Mouse (Mus musculus): Measurements from ENCODE around the gene Ccs. TPM values are rescaled to one million over a fixed set of nuclear protein-coding genes. Genes with fewer than 3 reads are reported as not detected.

Ccs gene
- polyA plus RNA-seq, 1 experiment from 2014 or later: 47.7 TPM

- DNase-seq (peak; percentile 84), ATAC-seq (ENCODE audit: insufficient read depth) (peak; percentile 78)
- 2% methylated on average over 45 of the region's 45 CpGs for WGBS
- Histone ChIP-seq H3K36me3 (ENCODE audit: insufficient read depth) (no peaks in the 10 kb centered on the region), H3K9ac (peak within 1 kb of the TSS; percentile 62), H3K4me2 (peak within 1 kb of the TSS; percentile 96), H3K4me3 (ENCODE audit: low read depth, low read length) (peak within 1 kb of the TSS; percentile 51), H3K4me1 (ENCODE audit: insufficient read depth) (no peaks in the 10 kb centered on the region; the same call in 1 of the 2 replicates), H3K9me3 (ENCODE audit: low read depth, low read length) (no peaks in the 10 kb centered on the region), H3K27ac (ENCODE audit: low read depth) (no peak within 1 kb of the TSS), H3K27me3 (ENCODE audit: insufficient read depth, low read length) (peaks cover 7% of the 10 kb centered on the region; the same call in 1 of the 2 replicates)
- no peak for TF ChIP-seq CTCF (IDR thresholded peaks at IDR 0.05; ENCODE audit: low read depth)
These were observed 15.7 kb upstream of the Ccs start, which contains the start of gene Ctsf for GRCm38 (mm10) chr19:4854552-4855469. TSS of gene Ctsf (plus strand) at chr19:4855130.

GRCm38 (mm10) chr19:4850281-4850680, 11.1 kb upstream of the Ccs start:
- no peaks in the 10 kb centered on the region; the same call in 1 of the 2 replicates for H3K4me1 ChIP-seq (ENCODE audit: insufficient read depth)
- H3K9me3 ChIP-seq (ENCODE audit: low read depth, low read length): no peaks in the 10 kb centered on the region
- DNase-seq: no peak
- H3K4me2 ChIP-seq: no peak overlapping the region
- no peak for ATAC-seq (ENCODE audit: insufficient read depth)
- H3K27ac ChIP-seq (ENCODE audit: low read depth): no peak overlapping the region
- H3K9ac ChIP-seq: no peak overlapping the region
- no peak overlapping the region for H3K4me3 ChIP-seq (ENCODE audit: low read depth, low read length)
- peaks cover 2% of the 10 kb centered on the region; the same call in 1 of the 2 replicates for H3K27me3 ChIP-seq (ENCODE audit: insufficient read depth, low read length)
- WGBS: 37% methylated on average over 5 of the region's 5 CpGs
- no peak for TF ChIP-seq CTCF (IDR thresholded peaks at IDR 0.05; ENCODE audit: low read depth)
- no peaks in the 10 kb centered on the region for H3K36me3 ChIP-seq (ENCODE audit: insufficient read depth)

DNA sequence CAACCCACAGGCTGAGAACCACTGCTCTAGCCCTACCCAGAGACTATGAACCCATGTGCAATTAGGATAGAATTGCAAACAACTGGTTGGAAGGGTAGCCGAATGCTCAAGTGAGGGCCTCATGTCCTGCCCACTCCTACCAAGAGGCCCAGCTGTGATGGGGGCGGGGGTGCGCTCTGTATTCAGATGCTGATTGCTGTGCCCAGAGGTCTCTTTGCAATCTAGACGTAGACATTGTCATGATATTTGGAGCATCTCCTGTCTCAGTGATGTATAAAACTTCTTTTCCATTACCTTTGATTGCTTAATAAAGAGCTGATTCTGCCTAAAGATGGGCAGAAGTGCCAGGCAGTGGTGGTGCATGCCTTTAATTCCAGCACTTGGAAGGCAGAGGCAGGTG, 10.7 kb upstream of the Ccs start:
- no peak for TF ChIP-seq CTCF (IDR thresholded peaks at IDR 0.05; ENCODE audit: low read depth)
- Histone ChIP-seq H3K9me3 (ENCODE audit: low read depth, low read length) (no peaks in the 10 kb centered on the region), H3K4me1 (ENCODE audit: insufficient read depth) (no peaks in the 10 kb centered on the region; the same call in 1 of the 2 replicates), H3K36me3 (ENCODE audit: insufficient read depth) (no peaks in the 10 kb centered on the region), H3K4me3 (ENCODE audit: low read depth, low read length) (no peak overlapping the region), H3K9ac (no peak overlapping the region), H3K4me2 (no peak overlapping the region), H3K27ac (ENCODE audit: low read depth) (no peak overlapping the region), H3K27me3 (ENCODE audit: insufficient read depth, low read length) (no peaks in the 10 kb centered on the region)
- no peak for ATAC-seq (ENCODE audit: insufficient read depth)
- no peak for DNase-seq
- WGBS: 54% methylated on average over 4 of the region's 4 CpGs

DNA sequence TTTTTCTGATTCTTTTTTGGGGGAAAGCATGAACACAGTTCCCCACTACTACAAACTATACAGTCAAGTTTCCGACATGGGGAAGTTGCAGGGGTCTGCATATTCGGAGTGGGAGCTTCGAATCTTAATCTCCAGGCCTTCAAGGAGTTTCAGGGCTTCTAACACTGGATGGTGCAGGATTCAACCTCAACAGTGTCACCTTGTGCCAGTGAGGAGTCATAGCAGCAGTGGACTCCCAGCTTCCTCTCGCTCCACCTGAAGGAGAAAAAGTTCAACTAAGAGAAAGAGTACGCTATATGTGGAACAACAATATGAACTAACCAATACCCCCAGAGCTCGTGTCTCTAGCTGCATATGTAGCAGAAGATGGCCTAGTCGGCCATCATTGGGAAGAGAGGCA, 8.4 kb upstream of the Ccs start:
- H3K36me3 ChIP-seq (ENCODE audit: insufficient read depth): no peaks in the 10 kb centered on the region
- H3K4me1 ChIP-seq (ENCODE audit: insufficient read depth): no peaks in the 10 kb centered on the region
- peak; percentile 42 for DNase-seq
- no peaks in the 10 kb centered on the region for H3K9me3 ChIP-seq (ENCODE audit: low read depth, low read length)
- no peak overlapping the region for H3K4me3 ChIP-seq (ENCODE audit: low read depth, low read length)
- H3K4me2 ChIP-seq: no peak overlapping the region
- H3K27ac ChIP-seq (ENCODE audit: low read depth): no peak overlapping the region
- ATAC-seq (ENCODE audit: insufficient read depth): no peak
- TF ChIP-seq CTCF (IDR thresholded peaks at IDR 0.05; ENCODE audit: low read depth): peak; percentile 56
- 23% methylated on average over 7 of the region's 7 CpGs for WGBS
- H3K27me3 ChIP-seq (ENCODE audit: insufficient read depth, low read length): no peaks in the 10 kb centered on the region
- H3K9ac ChIP-seq: no peak overlapping the region

- TF ChIP-seq CTCF (IDR thresholded peaks at IDR 0.05; ENCODE audit: low read depth): no peak
- Histone ChIP-seq H3K4me1 (ENCODE audit: insufficient read depth) (no peaks in the 10 kb centered on the region), H3K36me3 (ENCODE audit: insufficient read depth) (no peaks in the 10 kb centered on the region), H3K27me3 (ENCODE audit: insufficient read depth, low read length) (peaks cover 9% of the 10 kb centered on the region; the same call in 1 of the 2 replicates), H3K4me3 (ENCODE audit: low read depth, low read length) (no peak overlapping the region), H3K4me2 (no peak overlapping the region), H3K9ac (no peak overlapping the region), H3K9me3 (ENCODE audit: low read depth, low read length) (no peaks in the 10 kb centered on the region), H3K27ac (ENCODE audit: low read depth) (no peak overlapping the region)
- ATAC-seq (ENCODE audit: insufficient read depth): no peak
- 56% methylated on average over 2 of the region's 2 CpGs for WGBS
- DNase-seq: no peak
These were observed 6.7 kb upstream of the Ccs start for GRCm38 (mm10) chr19:4845846-4846245.

- WGBS: 58% methylated on average over 2 of the region's 2 CpGs
- no peak for TF ChIP-seq CTCF (IDR thresholded peaks at IDR 0.05; ENCODE audit: low read depth)
- Histone ChIP-seq H3K4me3 (ENCODE audit: low read depth, low read length) (no peak overlapping the region), H3K36me3 (ENCODE audit: insufficient read depth) (no peaks in the 10 kb centered on the region), H3K27ac (ENCODE audit: low read depth) (no peak overlapping the region), H3K4me1 (ENCODE audit: insufficient read depth) (no peaks in the 10 kb centered on the region), H3K27me3 (ENCODE audit: insufficient read depth, low read length) (peaks cover 20% of the 10 kb centered on the region; the same call in 1 of the 2 replicates), H3K4me2 (no peak overlapping the region), H3K9ac (no peak overlapping the region), H3K9me3 (ENCODE audit: low read depth, low read length) (no peaks in the 10 kb centered on the region)
- DNase-seq (no peak), ATAC-seq (ENCODE audit: insufficient read depth) (no peak)
These were observed 3.5 kb upstream of the Ccs start for GRCm38 (mm10) chr19:4842611-4843010.

DNA sequence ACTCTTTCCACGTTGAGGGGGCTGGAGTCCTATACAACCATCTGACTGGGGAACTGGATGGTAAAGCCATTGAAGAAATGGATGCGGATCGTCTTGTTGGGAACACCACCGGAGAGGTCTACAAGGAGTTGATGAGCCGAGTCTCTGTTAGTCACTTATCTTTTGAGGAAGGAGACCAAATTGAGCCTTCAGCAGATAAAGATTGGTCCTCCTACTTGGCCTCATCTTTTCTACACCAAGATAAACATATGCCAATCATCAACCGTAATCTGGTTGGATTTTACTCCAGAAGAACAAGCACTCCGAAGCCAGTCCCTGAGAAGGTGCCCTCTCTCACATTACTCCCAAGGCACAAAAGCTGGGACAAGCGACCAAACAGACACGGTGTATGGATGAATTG, 1.7 kb upstream of the Ccs start:
- H3K4me3 ChIP-seq (ENCODE audit: low read depth, low read length): no peak overlapping the region
- ATAC-seq (ENCODE audit: insufficient read depth) (no peak), DNase-seq (no peak)
- H3K9me3 ChIP-seq (ENCODE audit: low read depth, low read length): no peaks in the 10 kb centered on the region
- 0 out of 2 replicates have a peak, but pooled peaks cover 2% of the 10 kb centered on the region for H3K36me3 ChIP-seq (ENCODE audit: insufficient read depth)
- TF ChIP-seq CTCF (IDR thresholded peaks at IDR 0.05; ENCODE audit: low read depth): no peak
- no peak overlapping the region for H3K9ac ChIP-seq
- H3K4me1 ChIP-seq (ENCODE audit: insufficient read depth): no peaks in the 10 kb centered on the region
- H3K27me3 ChIP-seq (ENCODE audit: insufficient read depth, low read length): peaks cover 20% of the 10 kb centered on the region; the same call in 1 of the 2 replicates
- H3K4me2 ChIP-seq: no peak overlapping the region
- no peak overlapping the region for H3K27ac ChIP-seq (ENCODE audit: low read depth)
- 74% methylated on average over 9 of the region's 9 CpGs for WGBS

All from lung, embryonic 14.5 days (tissue).